Mouse (Mus musculus) frontal cortex, postnatal 25 days (tissue): ENCODE data around the gene Cd3g.
"Not testable (repeated sequence)": the region's sequence is repeated elsewhere in the genome, so short reads cannot be mapped to it uniquely, and the experiment has no call there.

Experiments
- DNase-seq, 2 experiments: peaks; one replicate each; pipeline ENCODE4 v3.0.0; 2022; ENCODE audit warnings: low spot score in 2 of 2

The Cd3g gene

DNA sequence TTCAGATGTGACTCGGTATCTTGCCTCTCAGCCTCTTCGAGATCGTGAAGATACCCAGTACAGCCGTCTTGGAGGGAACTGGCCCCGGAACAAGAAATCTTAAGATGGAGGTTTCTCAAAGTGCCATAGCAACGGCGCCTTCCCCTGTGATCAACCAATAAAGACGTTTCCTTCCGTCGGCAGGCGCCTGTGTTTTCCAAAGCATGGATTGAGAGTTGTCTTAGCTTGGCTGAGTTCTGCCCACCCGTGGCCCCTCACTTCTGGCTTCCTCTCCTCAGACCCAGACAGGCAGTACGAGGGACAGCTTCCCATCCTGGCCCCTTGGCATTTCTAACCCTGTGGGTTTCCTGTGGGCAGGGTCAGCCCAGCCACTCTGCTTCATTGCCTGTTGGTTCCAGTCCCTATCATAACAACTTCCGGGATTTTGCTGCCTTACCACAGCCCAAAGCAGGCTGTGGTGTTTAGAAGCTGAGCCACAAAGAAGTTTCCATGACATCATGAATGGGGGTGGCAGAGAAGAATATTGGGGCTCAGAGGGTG, 6.1 kb upstream of the Cd3g start:
- DNase-seq: no peak

DNA sequence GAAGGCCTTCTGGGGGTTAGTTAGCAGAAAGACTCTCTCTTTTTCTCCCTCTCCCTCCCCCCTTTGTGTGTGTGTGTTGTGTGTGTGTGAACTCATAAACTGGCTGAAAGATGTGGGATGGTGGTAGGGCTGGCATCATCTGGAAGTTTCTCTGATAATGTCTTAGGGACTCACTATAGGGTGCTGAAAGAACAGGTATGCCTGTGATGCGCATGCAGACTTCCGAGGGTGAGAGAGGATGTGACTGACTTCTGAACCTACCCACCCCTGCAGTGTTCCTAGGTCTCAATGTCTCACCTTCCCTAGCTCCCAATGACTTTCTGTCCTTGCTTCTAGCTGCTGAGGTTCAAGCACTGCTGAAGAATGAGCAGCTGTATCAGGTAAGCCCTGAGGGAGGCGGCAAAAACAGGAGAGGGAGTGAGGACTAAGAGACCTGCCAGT, 5.5 kb upstream of the Cd3g start:
- no peak for DNase-seq

DNA sequence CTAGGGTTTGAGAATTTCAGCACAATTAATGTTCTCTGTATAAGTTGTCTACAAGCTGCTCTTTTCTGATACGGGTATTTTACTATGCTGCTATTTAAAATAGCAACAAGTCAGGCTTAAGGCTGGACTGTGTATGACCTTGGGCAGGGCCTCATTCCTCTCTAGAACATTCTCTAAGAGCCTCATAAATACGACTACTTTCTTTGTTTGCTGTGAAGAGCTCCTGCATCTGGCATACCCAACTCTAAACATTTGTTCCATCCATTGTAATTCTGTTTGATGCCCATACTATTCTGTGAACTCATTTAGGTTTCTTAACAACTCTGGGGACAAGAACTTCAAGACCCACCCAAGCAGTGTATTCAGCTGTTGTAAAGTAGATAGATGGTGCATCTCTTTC, 2.8 kb upstream of the Cd3g start:
- no peak for DNase-seq

DNA sequence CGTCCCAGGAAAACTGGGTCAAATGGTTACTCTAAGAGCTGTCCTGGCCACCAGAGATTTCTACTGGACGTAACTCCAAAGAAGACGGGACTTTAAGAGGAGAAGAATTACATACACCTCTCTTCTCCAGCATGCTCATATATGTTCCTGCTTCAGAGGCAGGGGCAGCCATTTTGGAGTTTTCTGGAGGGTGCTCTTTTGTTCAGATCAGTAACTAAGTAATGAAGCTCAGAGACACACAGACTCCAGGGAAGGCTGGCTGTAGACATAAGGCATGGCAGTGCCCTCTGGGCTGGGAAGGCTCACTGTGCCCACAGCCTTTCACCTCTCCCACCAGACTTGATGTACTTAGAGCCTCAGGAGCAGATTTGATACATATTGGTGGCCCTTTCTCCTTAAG, 2.3 kb upstream of the Cd3g start:
- no peak for DNase-seq

- no peak for DNase-seq
These were observed 1.9 kb upstream of the Cd3g start for GRCm38 (mm10) chr9:44982081-44982480.

DNA sequence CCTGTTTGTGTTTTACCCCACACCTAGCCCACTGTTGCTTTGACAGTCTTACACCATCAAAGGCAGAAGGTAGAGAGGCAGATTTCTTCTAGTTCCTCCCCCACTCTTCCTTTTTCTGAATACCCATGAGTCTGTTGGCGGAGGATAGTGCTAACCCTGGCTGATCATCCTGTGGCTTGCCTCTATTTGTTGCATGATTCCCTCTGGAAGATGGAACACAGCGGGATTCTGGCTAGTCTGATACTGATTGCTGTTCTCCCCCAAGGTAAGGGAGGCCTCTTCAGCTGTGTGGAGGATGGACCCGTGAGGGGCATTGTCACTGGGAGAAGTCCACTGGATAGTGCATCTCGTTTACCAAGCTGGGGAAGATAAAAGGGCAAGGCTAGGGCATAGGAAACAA, 1.4 kb upstream of the Cd3g start, which contains the start of gene Cd3d:
Gene Cd3d, plus strand, starts transcription at position 111 of the 400 bp plus-strand sequence.
- no peak for DNase-seq

- no peak for DNase-seq
These were observed 873 bp upstream of the Cd3g start for GRCm38 (mm10) chr9:44981104-44981503.

- no peak for DNase-seq
These were observed 425 bp downstream of the Cd3g start for GRCm38 (mm10) chr9:44979806-44980205.

- no peak for DNase-seq
These were observed 2.4 kb downstream of the Cd3g start for GRCm38 (mm10) chr9:44977813-44978212.

- DNase-seq: no peak
These were observed 10.8 kb downstream of the Cd3g start for GRCm38 (mm10) chr9:44969450-44969849.

DNA sequence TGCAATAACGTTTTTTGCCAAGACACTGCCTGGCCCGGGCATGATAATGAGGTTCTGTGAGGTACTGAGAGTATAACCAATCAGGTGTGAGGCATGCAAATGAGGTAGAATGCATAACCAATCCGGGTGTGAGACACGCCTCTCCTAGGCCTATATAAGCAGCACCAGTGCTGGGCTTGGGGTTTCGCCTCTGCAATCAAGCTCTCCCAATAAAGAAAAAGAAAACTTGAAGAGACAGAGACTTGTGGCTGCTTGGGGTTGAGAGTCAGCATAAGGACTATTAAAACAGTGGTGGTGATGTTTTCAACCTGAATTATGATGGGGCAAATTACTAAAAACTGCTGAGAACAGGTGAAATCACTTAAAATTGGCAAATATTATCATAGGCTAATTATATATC, 12.5 kb downstream of the Cd3g start:
- DNase-seq: not testable (repeated sequence)

DNA sequence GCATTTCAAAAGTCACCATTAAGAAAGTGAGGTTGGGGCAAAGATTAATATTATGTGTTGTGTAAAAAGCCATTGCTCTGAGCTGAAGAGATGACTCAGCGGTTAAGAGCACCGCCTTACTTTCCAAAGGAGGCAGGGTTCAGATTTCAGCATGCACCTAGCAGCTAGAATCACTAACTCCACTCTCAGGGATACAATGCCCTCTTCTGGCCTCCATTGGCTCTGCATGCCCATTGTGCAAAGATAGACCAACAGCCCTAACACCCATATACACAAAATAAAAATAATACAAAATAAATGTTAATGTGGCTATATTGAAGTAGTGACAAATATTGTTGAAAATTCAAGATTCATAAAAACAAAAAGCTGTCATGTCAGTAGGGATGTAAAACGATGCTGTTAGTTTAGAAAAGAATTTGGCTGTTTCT, 13.4 kb downstream of the Cd3g start:
- peak; percentile 22 to 52 for DNase-seq

GRCm38 (mm10) chr9:44965833-44966466, 14.3 kb downstream of the Cd3g start:
- no peak for DNase-seq

DNA sequence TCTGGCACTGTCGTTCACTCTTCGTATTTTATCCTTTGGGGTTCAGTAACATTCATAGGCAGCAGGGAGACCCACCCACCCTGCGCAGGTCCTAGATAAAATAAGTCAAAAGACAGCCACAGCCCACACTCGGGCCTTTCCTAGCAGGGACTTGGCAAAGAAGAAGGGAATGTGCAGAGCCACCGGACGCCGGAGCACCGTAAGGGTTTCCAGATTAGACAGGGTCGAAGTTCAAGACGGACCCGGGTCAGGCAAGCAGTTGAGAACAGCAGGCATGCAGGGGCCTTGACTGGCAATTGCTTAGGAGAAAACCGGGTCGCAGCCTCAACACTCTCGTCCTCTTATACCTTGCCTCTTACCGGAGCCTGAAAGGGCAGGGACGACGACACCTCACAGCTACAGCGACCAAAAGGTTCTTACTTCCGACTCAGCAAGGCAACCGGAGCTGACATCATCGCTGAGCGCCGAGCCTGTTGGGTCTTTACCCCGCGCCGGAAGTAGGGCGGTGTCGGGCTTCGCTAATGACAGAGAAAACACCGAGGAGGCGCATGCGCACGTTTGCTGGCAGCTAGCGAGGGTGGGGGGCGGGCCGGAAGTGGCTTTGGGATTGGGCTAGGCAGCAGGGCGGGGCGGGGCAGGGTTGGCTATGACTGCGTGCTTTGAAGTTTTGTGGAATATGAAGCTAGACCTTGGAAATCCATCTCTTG, 15.0 kb downstream of the Cd3g start, which contains the start of gene Ube4a:
Gene Ube4a, minus strand, starts transcription at position 475 of the 707 bp plus-strand sequence.
- DNase-seq: peak; percentile 99

DNA sequence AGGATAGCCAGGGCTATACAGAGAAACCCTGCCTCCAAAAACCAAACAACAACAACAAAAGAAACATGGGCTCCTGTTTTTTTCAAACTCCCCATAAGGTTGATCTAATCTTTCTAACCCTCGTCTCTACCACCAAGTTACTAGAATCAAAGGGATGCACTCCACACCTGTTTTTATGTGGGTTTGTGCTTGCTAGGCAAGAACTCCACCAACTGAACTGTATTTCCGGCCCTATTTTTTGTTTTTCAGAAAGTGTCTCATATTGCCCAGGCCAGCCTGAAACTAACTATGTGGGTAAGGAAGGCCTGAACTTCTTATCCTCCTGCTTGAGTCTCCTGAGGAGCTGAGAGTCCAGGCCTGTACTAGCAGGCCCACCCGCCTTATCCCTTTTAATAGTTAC, 25.8 kb downstream of the Cd3g start:
- DNase-seq: no peak

- no peak for DNase-seq
These were observed 32.4 kb downstream of the Cd3g start for GRCm38 (mm10) chr9:44947836-44948235.

DNA sequence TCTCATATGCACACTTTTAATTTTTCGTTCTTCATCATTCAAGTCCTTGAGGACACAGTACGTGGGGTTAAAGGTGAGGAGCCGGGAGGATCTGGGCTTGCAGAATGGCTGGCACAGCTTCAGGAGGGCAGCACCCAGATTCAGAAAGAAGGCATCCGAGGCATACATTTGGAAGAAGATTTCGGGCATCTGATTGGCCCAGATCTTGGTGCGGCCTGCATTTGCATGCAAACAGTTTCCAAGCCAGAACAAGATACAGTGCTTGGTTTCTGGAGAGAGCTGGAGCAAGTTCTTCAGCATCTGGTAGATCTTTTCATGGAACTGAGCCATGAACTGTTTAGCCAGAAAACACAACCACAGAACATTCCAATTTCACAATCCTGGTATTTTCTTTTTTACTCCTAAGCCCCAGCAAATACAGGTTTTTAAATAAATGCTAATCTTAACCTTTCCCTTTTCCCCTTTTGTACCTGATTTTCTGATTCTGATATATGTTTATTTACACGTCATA, 34.0 kb downstream of the Cd3g start:
- no peak for DNase-seq

GRCm38 (mm10) chr9:44942421-44942820, 37.8 kb downstream of the Cd3g start:
- no peak for DNase-seq

GRCm38 (mm10) chr9:44941756-44942155, 38.5 kb downstream of the Cd3g start:
- DNase-seq: no peak

DNA sequence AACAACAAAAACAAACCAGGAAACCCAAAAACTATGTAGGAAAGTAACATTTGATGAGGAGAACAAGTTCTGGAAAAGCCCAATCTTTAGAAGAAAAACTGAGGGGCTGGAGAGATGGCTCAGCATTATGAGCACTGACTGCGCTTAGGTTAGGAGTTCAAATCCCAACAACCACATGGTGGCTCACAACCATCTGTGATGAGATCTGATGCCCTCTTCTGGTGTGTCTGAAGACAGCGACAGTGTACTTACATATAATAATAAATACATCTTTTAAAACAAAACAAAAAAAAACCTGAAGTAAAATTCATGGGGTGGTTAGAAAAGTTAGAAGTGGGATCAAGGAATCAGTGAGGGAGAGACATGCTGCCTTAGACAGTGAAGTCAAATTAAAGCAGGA, 58.7 kb downstream of the Cd3g start:
- no peak for DNase-seq

GRCm38 (mm10) chr9:44921123-44921468, 59.1 kb downstream of the Cd3g start:
- no peak for DNase-seq

DNA sequence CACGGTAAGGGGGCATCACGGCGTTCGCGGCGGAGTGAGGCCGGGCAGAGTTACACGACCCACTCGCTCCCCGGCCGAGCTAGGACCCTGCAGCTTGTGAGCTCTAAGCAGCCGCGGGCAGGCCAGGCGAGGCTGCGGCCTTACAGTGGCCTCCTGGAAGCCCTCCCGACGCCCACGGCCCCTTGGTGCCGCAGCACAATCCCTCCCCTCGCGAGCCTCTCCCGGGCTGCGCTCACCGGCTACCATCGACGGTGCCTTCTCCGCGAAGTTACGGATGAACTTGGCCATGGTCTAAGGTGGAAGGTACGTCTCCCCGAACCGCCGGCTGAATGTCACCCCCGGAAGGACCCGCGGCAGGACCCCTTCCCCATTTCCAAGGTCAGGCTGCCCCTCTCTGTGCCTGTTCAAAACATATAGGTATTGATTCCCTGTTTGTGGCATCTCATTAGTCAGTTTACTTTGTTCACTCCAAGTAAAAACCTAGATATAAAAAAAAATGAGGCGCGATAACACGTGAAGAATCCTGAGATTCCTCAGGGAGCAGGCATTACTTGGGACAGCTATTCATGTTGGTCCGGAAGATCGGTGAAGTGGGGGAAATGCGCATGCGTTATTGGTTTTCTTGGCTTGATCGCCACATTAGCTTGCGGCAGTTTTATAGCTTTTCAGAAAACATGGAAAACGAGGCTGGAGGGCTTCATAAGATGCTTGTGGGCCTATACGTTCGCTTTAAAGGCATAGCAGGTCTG, 59.7 kb downstream of the Cd3g start, which contains the start of gene Atp5l:
Gene Atp5l, minus strand, starts transcription at position 369 of the 749 bp plus-strand sequence.
- DNase-seq: peak; percentile 65 to 79
